Mouse (Mus musculus) E14TG2a.4 (cell line): ENCODE measurements around the gene Slc6a13.

Source experiments
- CTCF ChIP-seq: conservative IDR thresholded peaks from 2 replicates; pipeline ENCODE4 v1.5.1; 2014; ENCODE audit warnings: low read length
- POU5F1 ChIP-seq: IDR thresholded peaks from 2 replicates; pipeline ENCODE4 v1.6.1; 2014; ENCODE audit warnings: low read length, borderline replicate concordance

DNA sequence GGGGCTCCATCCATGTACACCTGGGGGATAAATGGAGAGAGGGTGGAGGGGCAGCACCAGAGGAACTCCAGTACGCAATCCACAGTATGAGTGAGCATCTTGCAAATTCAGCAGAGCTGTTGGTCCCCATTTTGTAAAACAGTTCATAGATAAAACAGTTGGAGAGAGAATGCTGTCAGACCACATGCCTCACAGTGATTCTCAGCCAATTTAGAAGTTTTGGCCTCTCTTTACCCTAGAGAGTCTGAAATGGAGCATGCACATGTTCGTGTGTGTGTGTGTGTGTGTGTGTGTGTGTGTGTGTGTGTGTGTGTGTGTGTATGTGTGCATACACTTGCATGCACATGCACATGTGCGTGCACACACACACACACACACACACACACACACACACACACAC lies 25.3 kb downstream of the Slc6a13 start:
- TF ChIP-seq CTCF (no peak), POU5F1 (no peak)
